Mouse (Mus musculus) intestine, postnatal 0 days (tissue): ENCODE data around the gene Fkbp6. TPM values are rescaled to one million over a fixed set of nuclear protein-coding genes. Genes with fewer than 3 reads are reported as not detected.
"Not testable (repeated sequence)": the region's sequence is repeated elsewhere in the genome, so short reads cannot be mapped to it uniquely, and the experiment has no call there.

Experiments used
- ATAC-seq: fragments of 200-750 bp; cut with Nextera tagmentation; 2 replicates; pipeline ENCODE4 v1.8.0; 2017; ENCODE audit warnings: mild to moderate bottlenecking, moderate TSS enrichment, moderate library complexity
- H3K27ac ChIP-seq: fragments of 300-500 bp; sonication (generic); 2 replicates; pipeline ENCODE4 v1.5.1; 2014; ENCODE audit warnings: mild to moderate bottlenecking, low read depth, low read length, moderate library complexity
- H3K27me3 ChIP-seq: fragments of 300-500 bp; sonication (generic); replicated peaks from 2 replicates; pipeline ENCODE4 v1.6.1; 2014; ENCODE audit warnings: low read length, mixed read lengths; ENCODE audit not compliant: control insufficient read depth, insufficient read depth
- H3K36me3 ChIP-seq: fragments of 300-500 bp; sonication (generic); 2 replicates; pipeline ENCODE4 v1.6.1; 2014; ENCODE audit warnings: mild to moderate bottlenecking, moderate library complexity; ENCODE audit not compliant: control insufficient read depth, insufficient read depth
- H3K4me1 ChIP-seq: fragments of 300-500 bp; sonication (generic); replicated peaks from 2 replicates; pipeline ENCODE4 v1.6.1; 2014; ENCODE audit warnings: antibody characterized with exemption, low read length, mixed read lengths; ENCODE audit not compliant: control insufficient read depth, insufficient read depth
- H3K4me2 ChIP-seq: fragments of 300-500 bp; sonication (generic); replicated peaks from 2 replicates; pipeline ENCODE4 v1.6.1; 2014; ENCODE audit warnings: low read depth, mild to moderate bottlenecking, moderate library complexity
- H3K4me3 ChIP-seq: fragments of 300-500 bp; sonication (generic); 2 replicates; pipeline ENCODE4 v1.5.1; 2014; ENCODE audit warnings: low read depth, low read length
- H3K9ac ChIP-seq: fragments of 300-500 bp; sonication (generic); 2 replicates; pipeline ENCODE4 v1.6.1; 2014; ENCODE audit warnings: mild to moderate bottlenecking, low read depth, low read length
- H3K9me3 ChIP-seq: fragments of 300-500 bp; sonication (generic); 2 replicates; pipeline ENCODE4 v1.6.1; 2016; ENCODE audit warnings: mixed run types; ENCODE audit not compliant: control insufficient read depth
- CTCF ChIP-seq: sonication (generic); IDR thresholded peaks from 2 replicates; pipeline ENCODE4 v1.5.1; 2016; ENCODE audit warnings: low read depth, mild to moderate bottlenecking, control low read depth, antibody characterized with exemption, moderate library complexity
- WGBS: fragments of 180-500 bp; shearing (Covaris S2); extraction: QIAGEN DNeasy Blood & Tissue Kit; methylation state at CpG from one replicate; pipeline ENCODE4 v1.1.7; 2014; 5-methylcytosine and 5-hydroxymethylcytosine counted together
- polyA plus RNA-seq: library from polyadenylated mRNA; unstranded; fragments of >200 nt; fragmentation: Nextera tagmentation; extraction: Ambion mirVana; gene quantifications from 2 replicates; pipeline ENCODE4 v1.2.1, GENCODE M21; 2015

The Fkbp6 gene
- polyA plus RNA-seq, 1 experiment from 2014 or later, result 0.12 TPM

DNA sequence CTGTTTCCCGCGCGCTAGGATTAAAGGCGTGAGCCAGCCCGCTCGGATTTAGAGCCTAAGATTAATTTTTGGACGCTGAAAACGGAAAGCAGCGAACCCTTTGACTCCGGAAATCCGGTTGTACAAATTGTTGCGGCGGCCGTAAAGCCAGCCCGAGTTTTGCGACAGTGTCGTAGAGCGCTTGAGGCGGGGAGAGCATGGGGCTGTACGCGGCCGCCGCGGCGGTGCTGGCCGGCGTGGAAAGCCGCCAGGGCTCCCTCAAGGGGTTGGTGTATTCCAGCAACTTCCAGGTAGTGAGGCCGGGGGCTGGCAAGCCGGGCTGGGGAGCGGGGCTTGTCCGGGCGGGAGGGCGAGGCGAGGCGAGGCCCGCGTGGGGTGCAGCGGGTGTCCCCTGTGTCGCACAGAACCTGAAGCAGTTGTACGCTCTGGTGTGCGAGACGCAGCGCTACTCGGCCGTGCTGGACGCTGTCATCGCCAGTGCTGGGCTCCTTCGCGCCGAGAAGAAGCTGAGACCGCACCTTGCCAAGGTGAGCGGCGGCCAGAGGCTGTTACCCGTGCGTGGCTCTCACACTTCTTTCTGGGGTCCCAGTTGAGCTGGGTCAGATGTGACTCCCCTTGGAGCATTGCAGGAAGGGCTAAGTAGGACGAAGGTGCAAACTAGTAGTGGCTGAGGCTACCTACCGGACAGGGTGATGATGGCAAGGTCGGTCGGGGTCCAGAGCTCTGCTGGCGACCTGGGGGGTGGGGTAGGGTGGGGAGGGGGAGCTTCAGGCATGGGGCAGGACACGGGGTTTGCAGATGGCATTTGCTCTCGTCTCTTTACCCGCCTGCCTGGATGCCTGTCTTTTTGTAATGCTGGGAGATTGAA is 20.2 kb upstream of the Fkbp6 start, which contains the start of gene Nsun5:
TSS of gene Nsun5 (plus strand) at position 167 of the 868 bp plus-strand sequence.
- Histone ChIP-seq H3K9ac (peak within 1 kb of the TSS; percentile 80), H3K4me3 (peak within 1 kb of the TSS; percentile 87), H3K27ac (peak within 1 kb of the TSS; percentile 69; the same call in 1 of the 2 replicates), H3K36me3 (peaks cover 29% of the 10 kb centered on the region), H3K4me1 (peaks cover 4% of the 10 kb centered on the region; the same call in 1 of the 2 replicates), H3K4me2 (peak within 1 kb of the TSS; percentile 99), H3K9me3 (no peaks in the 10 kb centered on the region), H3K27me3 (no peaks in the 10 kb centered on the region)
- under 1% methylated on average over 63 of the region's 64 CpGs for WGBS
- TF ChIP-seq CTCF, result 0 out of 2 replicates have a peak, but pooled peaks have one; percentile 4
- peak; percentile 83 for ATAC-seq

DNA sequence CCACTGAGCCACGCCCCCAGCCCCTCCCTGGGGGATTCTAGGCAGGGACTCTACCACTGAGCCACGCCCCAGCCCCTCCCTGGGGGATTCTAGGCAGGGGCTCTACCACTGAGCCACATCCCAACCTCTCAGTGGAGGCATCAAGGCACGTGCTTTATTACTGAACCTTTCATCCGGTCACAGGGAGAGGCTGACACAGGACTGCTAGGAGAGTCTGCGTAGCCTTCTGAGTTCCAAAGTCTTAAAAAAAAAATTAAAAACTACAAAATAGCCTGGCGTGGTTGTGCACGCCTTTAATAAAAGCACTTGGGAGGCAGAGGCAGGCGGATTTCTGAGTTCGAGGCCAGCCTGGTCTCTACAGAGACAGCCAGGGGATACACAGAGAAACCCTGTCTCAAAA is 19.4 kb upstream of the Fkbp6 start:
- H3K9me3 ChIP-seq, ATAC-seq, H3K27me3 ChIP-seq, H3K4me1 ChIP-seq: not testable (repeated sequence)
- WGBS, result 56% methylated on average over 9 of the region's 9 CpGs
- H3K4me2 ChIP-seq, result peak overlapping the region; percentile 99
- H3K27ac ChIP-seq, result peak overlapping the region; percentile 69; the same call in 1 of the 2 replicates
- H3K4me3 ChIP-seq, result peak overlapping the region; percentile 87
- H3K36me3 ChIP-seq, result peaks cover 21% of the 10 kb centered on the region; the same call in 1 of the 2 replicates
- peak overlapping the region; percentile 80 for H3K9ac ChIP-seq

DNA sequence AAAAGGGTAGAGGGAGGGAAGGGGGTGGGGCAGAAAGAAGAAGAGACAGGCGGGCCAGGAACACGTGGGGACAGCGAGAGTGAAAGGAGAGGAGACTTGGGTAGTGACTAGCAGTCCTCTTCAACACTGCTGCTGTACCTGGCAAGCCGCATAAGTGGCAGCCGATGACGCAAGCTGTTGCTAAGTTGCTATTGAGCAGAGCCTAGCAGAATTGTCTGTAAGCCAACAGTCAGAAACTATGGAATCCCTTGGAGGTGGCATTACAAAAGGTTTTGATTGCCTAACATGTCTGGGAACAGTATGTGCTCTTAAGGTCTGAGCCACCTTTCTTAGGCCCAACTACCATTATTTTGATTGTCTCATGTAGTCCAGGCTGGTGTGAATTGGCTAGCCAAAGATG is 18.5 kb upstream of the Fkbp6 start:
- no peak for TF ChIP-seq CTCF
- H3K4me2 ChIP-seq, result no peak overlapping the region
- H3K27me3 ChIP-seq, result no peaks in the 10 kb centered on the region
- no peak overlapping the region for H3K27ac ChIP-seq
- peaks cover 4% of the 10 kb centered on the region; the same call in 1 of the 2 replicates for H3K4me1 ChIP-seq
- peaks cover 12% of the 10 kb centered on the region; the same call in 1 of the 2 replicates for H3K36me3 ChIP-seq
- H3K4me3 ChIP-seq, result no peak overlapping the region
- no peak for ATAC-seq
- no peak overlapping the region for H3K9ac ChIP-seq
- WGBS, result 83% methylated on average over 6 of the region's 6 CpGs
- H3K9me3 ChIP-seq, result no peaks in the 10 kb centered on the region

DNA sequence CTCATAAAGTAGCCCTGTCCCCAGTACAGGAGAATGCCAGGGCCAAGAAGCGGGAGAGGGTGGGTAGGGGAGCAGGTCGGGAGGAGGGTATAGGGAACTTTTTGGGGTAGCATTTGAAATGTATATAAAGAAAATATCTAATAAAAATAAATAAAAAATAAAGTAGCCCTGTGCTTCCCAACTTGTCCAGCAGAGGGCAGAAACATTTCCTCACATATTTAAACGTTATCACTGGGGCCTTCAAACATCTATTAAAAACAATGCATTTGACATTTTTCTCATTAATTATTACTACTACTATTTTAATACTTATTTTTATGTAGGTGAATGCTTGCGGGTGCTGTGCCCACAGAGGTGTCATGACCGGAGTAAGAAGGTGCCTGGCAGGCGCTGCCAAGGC is 18.0 kb upstream of the Fkbp6 start:
- 52% methylated on average over 6 of the region's 6 CpGs for WGBS
- no peak for ATAC-seq

DNA sequence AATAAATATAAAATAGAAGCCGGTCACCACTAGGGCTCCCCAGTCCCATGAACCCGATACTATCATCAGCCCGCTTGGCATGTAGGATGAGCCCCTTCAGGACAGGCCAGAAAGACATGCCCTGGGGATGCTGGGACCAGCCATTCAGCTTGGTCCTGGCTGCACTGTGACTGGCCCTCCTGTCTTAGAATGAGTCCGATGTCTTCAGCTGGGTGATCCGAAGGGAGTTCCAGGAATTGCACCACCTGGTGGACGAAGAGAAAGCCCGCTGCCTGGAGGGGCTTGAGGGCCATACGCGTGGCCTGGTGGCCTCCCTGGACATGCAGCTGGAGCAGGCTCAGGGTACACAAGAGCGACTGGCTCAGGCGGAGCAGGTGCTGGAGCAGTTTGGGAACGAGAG is 13.7 kb upstream of the Fkbp6 start:
- no peak overlapping the region for H3K4me2 ChIP-seq
- TF ChIP-seq CTCF, result peak; percentile 80
- H3K9ac ChIP-seq, result no peak overlapping the region
- no peaks in the 10 kb centered on the region for H3K4me1 ChIP-seq
- H3K27ac ChIP-seq, result no peak overlapping the region
- H3K36me3 ChIP-seq, result no peaks in the 10 kb centered on the region
- H3K9me3 ChIP-seq, result no peaks in the 10 kb centered on the region
- H3K27me3 ChIP-seq, result no peaks in the 10 kb centered on the region
- 29% methylated on average over 12 of the region's 12 CpGs for WGBS
- no peak overlapping the region for H3K4me3 ChIP-seq
- ATAC-seq, result no peak

More for the DNA sequence above, 18.0 kb upstream of the Fkbp6 start:
- H3K4me1 ChIP-seq, result peaks cover 4% of the 10 kb centered on the region; the same call in 1 of the 2 replicates
- H3K27ac ChIP-seq, result no peak overlapping the region
- peak; percentile 56 for TF ChIP-seq CTCF
- no peak overlapping the region for H3K4me2 ChIP-seq
- no peak overlapping the region for H3K4me3 ChIP-seq
- H3K27me3 ChIP-seq, result no peaks in the 10 kb centered on the region
- no peaks in the 10 kb centered on the region for H3K9me3 ChIP-seq
- peaks cover 10% of the 10 kb centered on the region; the same call in 1 of the 2 replicates for H3K36me3 ChIP-seq
- H3K9ac ChIP-seq, result no peak overlapping the region

DNA sequence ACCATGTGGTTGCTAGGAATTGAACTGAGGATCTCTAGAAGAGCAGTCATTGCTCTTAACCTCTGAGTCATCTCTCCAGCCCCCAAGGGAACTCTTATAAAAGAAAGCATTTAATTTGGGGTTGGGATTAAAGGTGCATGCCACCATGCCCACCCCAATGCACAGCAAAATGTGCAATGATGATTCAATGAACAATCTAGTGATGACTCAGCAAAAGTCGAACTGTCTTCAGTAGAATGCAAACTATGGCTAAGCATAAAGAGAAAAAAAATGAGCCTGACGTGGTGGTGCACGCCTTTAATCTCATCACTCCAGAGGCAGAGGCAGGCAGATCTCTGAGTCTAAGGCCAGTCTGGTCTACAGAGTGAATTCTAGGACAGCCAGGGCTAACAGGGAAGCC is 12.7 kb upstream of the Fkbp6 start:
- no peaks in the 10 kb centered on the region for H3K36me3 ChIP-seq
- 78% methylated on average over 3 of the region's 3 CpGs for WGBS

More for the DNA sequence above, 12.7 kb upstream of the Fkbp6 start:
- Histone ChIP-seq H3K4me2 (no peak overlapping the region), H3K4me1 (no peaks in the 10 kb centered on the region), H3K9me3 (no peaks in the 10 kb centered on the region), H3K9ac (no peak overlapping the region), H3K27ac (no peak overlapping the region), H3K4me3 (no peak overlapping the region), H3K27me3 (no peaks in the 10 kb centered on the region)
- no peak for ATAC-seq
- TF ChIP-seq CTCF, result no peak
